25 mouse cellular contexts compared by ENCODE assay signal in genomic region chr5:107193160-107193559, GRCm38 (mm10).
DNase-seq lines count a peak whose midpoint lies in the region; ATAC-seq and TF ChIP-seq lines count a peak whose summit lies in the region.
"Had no signal": no experiment of that assay in that cellular context is flagged by ENCODE, and none has a peak within 500 bp of the region (broad histone marks: within the 10 kb centered on the region; RNA-seq: fewer than 3 reads in every experiment).

No protein-coding gene starts in this region.

- H3K9me3 ChIP-seq in liver, embryonic 11.5 days (ENCODE audit: control insufficient read depth, low read length), result no peaks in the 10 kb centered on the region
- H3K9me3 ChIP-seq in liver, postnatal 0 days (ENCODE audit: low read length), result no peaks in the 10 kb centered on the region
- H3K9me3 ChIP-seq: embryonic facial prominence, embryonic 13.5 days; heart, embryonic 15.5 days; hindbrain, embryonic 13.5 days; lung, embryonic 15.5 days; midbrain, embryonic 12.5 days; neural tube, embryonic 15.5 days; stomach, embryonic 15.5 days had no signal

- H3K27me3 ChIP-seq in testis, adult 2 months (ENCODE audit: control insufficient read depth, insufficient read depth, low read length), result no peaks in the 10 kb centered on the region
- H3K27me3 ChIP-seq in liver, embryonic 11.5 days (replicated peaks; ENCODE audit: control insufficient read depth, insufficient read depth, low read length), result no peaks in the 10 kb centered on the region
- H3K27me3 ChIP-seq in liver, postnatal 0 days (ENCODE audit: insufficient read depth, low read length), result no peaks in the 10 kb centered on the region
- H3K27me3 ChIP-seq: embryonic facial prominence, embryonic 13.5 days; heart, embryonic 15.5 days; hindbrain, embryonic 13.5 days; lung, embryonic 15.5 days; midbrain, embryonic 12.5 days; neural tube, embryonic 15.5 days; stomach, embryonic 15.5 days had no signal

- H3K4me3 ChIP-seq in testis, adult 2 months (ENCODE audit: control insufficient read depth, low read depth, low read length), result peak overlapping the region; percentile 28; the same call in 1 of the 2 replicates
- H3K4me3 ChIP-seq in liver, embryonic 11.5 days (ENCODE audit: low read depth, low read length), result no peak overlapping the region
- no peak overlapping the region for H3K4me3 ChIP-seq in liver, postnatal 0 days (ENCODE audit: low read depth, low read length)
- H3K4me3 ChIP-seq: embryonic facial prominence, embryonic 13.5 days; erythroblast, embryonic 14.5 days; heart, embryonic 15.5 days; hindbrain, embryonic 13.5 days; left cerebral cortex, adult 2 months; lung, embryonic 15.5 days; midbrain, embryonic 12.5 days; neural tube, embryonic 15.5 days; stomach, embryonic 15.5 days had no signal

- H3K36me3 ChIP-seq in testis, adult 2 months (ENCODE audit: control insufficient read depth, insufficient read depth, low read length), result no peaks in the 10 kb centered on the region
- H3K36me3 ChIP-seq in liver, embryonic 11.5 days (ENCODE audit: control insufficient read depth, insufficient read depth, low read length), result no peaks in the 10 kb centered on the region
- H3K36me3 ChIP-seq in liver, postnatal 0 days (replicated peaks; ENCODE audit: insufficient read depth, low read length), result no peaks in the 10 kb centered on the region
- H3K36me3 ChIP-seq: embryonic facial prominence, embryonic 13.5 days; heart, embryonic 15.5 days; hindbrain, embryonic 13.5 days; lung, embryonic 15.5 days; midbrain, embryonic 12.5 days; neural tube, embryonic 15.5 days; stomach, embryonic 15.5 days had no signal

- no peak for TF ChIP-seq CTCF in testis, adult 2 months (IDR thresholded peaks at IDR 0.05; ENCODE audit: control insufficient read depth, insufficient read depth, insufficient replicate concordance, low read depth, low read length)
- TF ChIP-seq CTCF in liver, postnatal 0 days (IDR thresholded peaks at IDR 0.05; ENCODE audit: low read depth), result no peak

- DNase-seq in testis, postnatal 10 days (ENCODE audit: low spot score), result no peak
- no peak for DNase-seq in liver, embryonic 11.5 days (ENCODE audit: low spot score)
- no peak for DNase-seq in liver, postnatal 0 days
- DNase-seq in adrenal gland, postnatal 25 days, result no peak
- no peak for DNase-seq in urinary bladder, postnatal 14 days (ENCODE audit: low spot score)
- no peak for DNase-seq in cerebellum, adult 11-12 months
- DNase-seq: adrenal gland, postnatal 14 days; cerebellum, postnatal 10 days; gastrocnemius, postnatal 14 days; heart, postnatal 36 days; kidney, adult 18-20 months; lung, postnatal 36 days; right cerebral cortex, adult 18-20 months had no signal

- peaks cover 9% of the 10 kb centered on the region for H3K4me1 ChIP-seq in testis, adult 2 months (ENCODE audit: control insufficient read depth, insufficient read depth, low read length)
- H3K4me1 ChIP-seq in liver, embryonic 11.5 days (replicated peaks; ENCODE audit: control insufficient read depth, insufficient read depth, low read length), result peaks cover 39% of the 10 kb centered on the region
- peaks cover 5% of the 10 kb centered on the region for H3K4me1 ChIP-seq in liver, postnatal 0 days (ENCODE audit: insufficient read depth)
- H3K4me1 ChIP-seq: hindbrain, embryonic 13.5 days; midbrain, embryonic 12.5 days had no signal

- 27% methylated on average over 9 of the region's 9 CpGs for WGBS in liver, embryonic 11.5 days
- 47% methylated on average over 9 of the region's 9 CpGs for WGBS in liver, postnatal 0 days (ENCODE audit: insufficient replicate concordance)

- TF ChIP-seq EP300 in liver, postnatal 0 days (IDR thresholded peaks at IDR 0.05; ENCODE audit: low read depth), result peak; percentile 60

- H3K27ac ChIP-seq in testis, adult 2 months (ENCODE audit: control insufficient read depth, insufficient read depth, low read depth, low read length), result peak overlapping the region; percentile 71; the same call in 1 of the 2 replicates
- peak overlapping the region; percentile 59 for H3K27ac ChIP-seq in liver, embryonic 11.5 days (ENCODE audit: low read depth, low read length)
- no peak overlapping the region for H3K27ac ChIP-seq in liver, postnatal 0 days (ENCODE audit: low read depth)
- H3K27ac ChIP-seq: embryonic facial prominence, embryonic 13.5 days; heart, embryonic 15.5 days; hindbrain, embryonic 13.5 days; kidney, postnatal 0 days; left cerebral cortex, adult 2 months; lung, embryonic 15.5 days; midbrain, embryonic 12.5 days; neural tube, embryonic 15.5 days; stomach, embryonic 15.5 days had no signal

- TF ChIP-seq POLR2A in testis, adult 2 months (IDR thresholded peaks at IDR 0.05; ENCODE audit: control insufficient read depth, low read depth, low read length), result no peak

- H3K9ac ChIP-seq in liver, embryonic 11.5 days (ENCODE audit: low read depth, low read length), result no peak overlapping the region
- H3K9ac ChIP-seq in liver, postnatal 0 days (replicated peaks), result no peak overlapping the region
- H3K9ac ChIP-seq: embryonic facial prominence, embryonic 13.5 days; heart, embryonic 15.5 days; hindbrain, embryonic 13.5 days; lung, embryonic 15.5 days; midbrain, embryonic 12.5 days; neural tube, embryonic 15.5 days; stomach, embryonic 15.5 days had no signal

- peak overlapping the region; percentile 35 for H3K4me2 ChIP-seq in liver, embryonic 11.5 days
- no peak overlapping the region; the same call in 1 of the 2 replicates for H3K4me2 ChIP-seq in liver, postnatal 0 days (ENCODE audit: low read depth, low read length)
- H3K4me2 ChIP-seq: embryonic facial prominence, embryonic 13.5 days; heart, embryonic 15.5 days; hindbrain, embryonic 13.5 days; lung, embryonic 15.5 days; midbrain, embryonic 12.5 days; neural tube, embryonic 15.5 days; stomach, embryonic 15.5 days had no signal

- peak; percentile 83 for ATAC-seq in liver, embryonic 11.5 days (replicated peaks; ENCODE audit: low FRiP score)
- ATAC-seq in liver, postnatal 0 days, result no peak
- ATAC-seq: forebrain, embryonic 16.5 days had no signal
